Mouse (Mus musculus) embryonic facial prominence, embryonic 10.5 days (tissue): Measurements from ENCODE around the gene Mxd3. TPM values are rescaled to one million over a fixed set of nuclear protein-coding genes. Genes with fewer than 3 reads are reported as not detected.
A peak's percentile ranks its signal among the peaks of the same experiment; 100 is the strongest.

Experiments used
- DNase-seq: peaks from one replicate; pipeline ENCODE4 v3.0.0-alpha.2; 2017; ENCODE audit warnings: low spot score
- H3K27ac ChIP-seq: fragments of 300-500 bp; sonication (generic); replicated peaks from 2 replicates; pipeline ENCODE4 v1.5.1; 2016; ENCODE audit warnings: mild to moderate bottlenecking
- H3K27me3 ChIP-seq: fragments of 300-500 bp; sonication (generic); replicated peaks from 2 replicates; pipeline ENCODE4 v1.6.1; 2016; ENCODE audit warnings: low read depth, mild to moderate bottlenecking; ENCODE audit not compliant: poor library complexity, severe bottlenecking
- H3K36me3 ChIP-seq: fragments of 300-500 bp; sonication (generic); replicated peaks from 2 replicates; pipeline ENCODE4 v1.6.1; 2016; ENCODE audit warnings: mild to moderate bottlenecking, moderate library complexity
- H3K4me1 ChIP-seq: fragments of 300-500 bp; sonication (generic); 2 replicates; pipeline ENCODE4 v1.6.1; 2016
- H3K4me3 ChIP-seq: fragments of 300-500 bp; sonication (generic); 2 replicates; pipeline ENCODE4 v1.5.1; 2016; ENCODE audit warnings: mild to moderate bottlenecking, moderate library complexity
- H3K9me3 ChIP-seq: fragments of 300-500 bp; sonication (generic); 2 replicates; pipeline ENCODE4 v1.6.1; 2016; ENCODE audit warnings: mild to moderate bottlenecking
- WGBS: fragments of 180-500 bp; shearing (Covaris S2); methylation state at CpG from one replicate; pipeline ENCODE4 v1.1.7; 2016; 5-methylcytosine and 5-hydroxymethylcytosine counted together
- polyA plus RNA-seq: library from polyadenylated mRNA; unstranded; fragments of >200 nt; fragmentation: Nextera tagmentation; extraction: Ambion mirVana; gene quantifications from 2 replicates; pipeline ENCODE4 v1.2.1, GENCODE M21; 2016

Mxd3 gene
- polyA plus RNA-seq, 1 experiment from 2014 or later: 20.9 TPM

DNA sequence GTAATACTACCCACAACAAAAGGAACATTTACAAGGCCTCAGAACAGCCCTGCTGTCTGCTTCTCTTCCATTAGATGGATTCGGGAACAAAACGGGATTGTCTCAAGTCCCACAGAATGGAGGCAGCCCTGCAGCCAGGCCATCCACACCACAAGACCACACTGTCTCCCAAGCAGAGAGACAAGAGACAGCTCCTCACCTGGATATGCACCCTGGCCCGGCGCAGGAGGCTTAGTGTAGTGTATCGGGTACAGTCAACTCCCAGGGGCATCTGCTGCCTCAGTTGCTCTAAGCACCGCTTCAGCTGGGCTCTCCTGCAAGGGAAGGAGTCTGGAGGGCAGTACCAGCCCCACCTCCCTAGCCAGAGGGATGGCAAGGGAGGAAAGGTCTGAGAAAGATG lies 1.5 kb downstream of the Mxd3 start:
- H3K27me3 ChIP-seq: peaks cover 10% of the 10 kb centered on the region; the same call in 1 of the 2 replicates
- DNase-seq: no peak
- peak overlapping the region; percentile 74 for H3K4me3 ChIP-seq
- no peaks in the 10 kb centered on the region for H3K9me3 ChIP-seq
- no peak overlapping the region for H3K27ac ChIP-seq
- peaks cover 41% of the 10 kb centered on the region for H3K36me3 ChIP-seq
- H3K4me1 ChIP-seq: peaks cover 54% of the 10 kb centered on the region
- 84% methylated on average over 6 of the region's 6 CpGs for WGBS

DNA sequence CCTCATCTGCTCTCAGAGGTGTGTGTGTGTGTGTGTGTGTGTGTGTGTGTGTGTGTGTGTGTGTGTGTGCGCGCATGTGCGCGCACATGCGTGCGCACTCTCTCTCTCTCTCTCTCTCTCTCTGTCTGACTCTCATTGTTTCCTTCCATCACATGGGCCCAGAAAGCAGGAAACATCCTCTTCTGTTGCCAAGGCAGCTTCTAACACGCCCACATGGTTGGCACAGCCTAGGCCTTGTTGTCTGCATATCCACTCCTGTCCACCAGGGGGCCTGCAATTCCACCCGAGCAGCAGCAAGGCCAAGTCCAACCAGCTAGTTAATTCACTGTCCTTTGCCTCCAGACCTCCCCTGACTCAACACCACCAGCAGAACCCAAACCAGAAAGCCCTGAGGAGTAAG lies 2.0 kb downstream of the Mxd3 start:
- Histone ChIP-seq H3K27me3 (peaks cover 10% of the 10 kb centered on the region; the same call in 1 of the 2 replicates), H3K9me3 (no peaks in the 10 kb centered on the region), H3K27ac (peak overlapping the region; percentile 51), H3K4me3 (peak overlapping the region; percentile 74; the same call in 1 of the 2 replicates), H3K4me1 (peaks cover 60% of the 10 kb centered on the region), H3K36me3 (peaks cover 45% of the 10 kb centered on the region)
- 50% methylated on average over 8 of the region's 8 CpGs for WGBS
- DNase-seq: peak; percentile 87

DNA sequence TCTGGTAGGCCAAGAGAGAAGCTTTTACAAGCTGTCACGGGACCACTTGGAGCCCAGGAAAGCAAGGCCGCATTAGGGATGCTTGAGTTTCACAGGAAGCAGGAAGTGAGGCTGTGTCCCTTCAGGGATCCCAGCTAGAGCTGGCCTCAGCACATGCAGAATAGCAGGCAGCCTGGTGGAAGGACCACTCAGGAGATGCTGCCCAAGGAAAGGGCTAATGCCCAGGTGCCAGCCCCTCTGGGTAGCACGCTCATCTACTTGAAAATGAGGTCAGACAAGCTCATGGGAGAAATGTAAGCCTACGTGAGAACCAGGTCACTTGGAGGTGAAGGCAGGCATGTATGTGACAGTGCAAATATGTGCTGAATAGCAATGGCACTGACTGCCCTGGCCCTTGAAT lies 2.5 kb downstream of the Mxd3 start:
- Histone ChIP-seq H3K27ac (peak overlapping the region; percentile 40; the same call in 1 of the 2 replicates), H3K9me3 (no peaks in the 10 kb centered on the region), H3K4me1 (peaks cover 62% of the 10 kb centered on the region), H3K27me3 (peaks cover 10% of the 10 kb centered on the region; the same call in 1 of the 2 replicates), H3K4me3 (no peak overlapping the region), H3K36me3 (peaks cover 45% of the 10 kb centered on the region)
- WGBS: 58% methylated on average over 4 of the region's 4 CpGs
- no peak for DNase-seq

DNA sequence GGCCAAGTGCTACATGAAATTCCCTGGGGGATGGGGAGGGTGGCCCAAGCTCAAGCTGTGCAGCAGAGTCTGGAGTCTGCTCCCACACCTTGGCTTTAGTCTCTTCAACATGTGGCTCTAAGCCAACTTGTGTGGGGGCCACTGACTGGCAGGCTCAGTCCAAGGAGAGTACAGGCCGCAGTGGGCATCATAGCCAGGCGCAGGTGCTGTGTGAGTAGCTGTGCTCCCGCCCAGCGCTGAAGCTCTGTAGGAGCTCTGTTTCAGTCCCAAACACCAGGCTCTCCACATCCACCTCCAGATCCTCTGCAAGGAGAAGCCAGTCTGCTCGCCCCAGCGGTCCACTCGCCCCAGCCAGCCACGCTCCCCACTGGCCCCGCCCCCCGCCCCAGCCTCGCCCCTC lies 4.0 kb downstream of the Mxd3 start:
- H3K36me3 ChIP-seq: peaks cover 49% of the 10 kb centered on the region
- no peaks in the 10 kb centered on the region for H3K9me3 ChIP-seq
- 84% methylated on average over 11 of the region's 11 CpGs for WGBS
- H3K4me3 ChIP-seq: no peak overlapping the region
- H3K4me1 ChIP-seq: peaks cover 62% of the 10 kb centered on the region
- DNase-seq: no peak
- H3K27me3 ChIP-seq: peaks cover 10% of the 10 kb centered on the region; the same call in 1 of the 2 replicates
- no peak overlapping the region for H3K27ac ChIP-seq

DNA sequence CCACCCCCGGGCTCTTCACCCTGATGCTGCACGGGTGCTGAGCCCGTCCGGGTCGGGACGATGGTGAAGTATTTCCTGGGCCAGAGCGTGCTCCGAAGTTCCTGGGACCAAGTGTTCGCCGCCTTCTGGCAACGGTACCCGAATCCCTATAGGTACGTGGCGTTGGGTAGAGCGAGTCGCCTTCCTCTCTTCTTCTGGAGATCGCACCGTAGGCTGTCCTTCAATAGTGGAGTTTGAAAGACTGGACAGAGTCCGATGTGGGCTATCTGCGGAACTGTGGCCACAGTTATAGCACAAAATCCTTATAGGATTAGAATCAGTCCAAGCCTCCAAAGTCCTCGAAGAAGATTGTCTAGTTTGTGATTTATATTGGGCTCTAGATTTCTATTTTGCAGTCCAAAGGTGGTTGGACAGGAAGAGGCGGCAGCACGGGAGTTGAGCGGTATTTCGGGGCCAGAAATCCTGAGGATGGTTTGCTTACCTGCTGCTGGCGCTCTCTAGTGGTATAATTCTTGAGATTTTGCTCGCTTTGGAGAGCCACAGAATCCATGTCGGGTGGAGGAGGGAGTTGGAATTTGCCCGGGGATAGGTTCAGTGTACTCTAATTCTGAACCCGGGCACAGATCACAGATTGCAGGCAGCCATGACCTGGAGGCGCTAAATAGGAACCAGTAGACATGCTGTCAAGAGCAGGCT lies 7.3 kb downstream of the Mxd3 start:
- Histone ChIP-seq H3K27ac (peak overlapping the region; percentile 92), H3K9me3 (no peaks in the 10 kb centered on the region), H3K4me1 (peaks cover 38% of the 10 kb centered on the region), H3K4me3 (peak overlapping the region; percentile 90), H3K36me3 (peaks cover 81% of the 10 kb centered on the region), H3K27me3 (no peaks in the 10 kb centered on the region)
- peak; percentile 54 for DNase-seq
- WGBS: 2% methylated on average over 31 of the region's 31 CpGs

DNA sequence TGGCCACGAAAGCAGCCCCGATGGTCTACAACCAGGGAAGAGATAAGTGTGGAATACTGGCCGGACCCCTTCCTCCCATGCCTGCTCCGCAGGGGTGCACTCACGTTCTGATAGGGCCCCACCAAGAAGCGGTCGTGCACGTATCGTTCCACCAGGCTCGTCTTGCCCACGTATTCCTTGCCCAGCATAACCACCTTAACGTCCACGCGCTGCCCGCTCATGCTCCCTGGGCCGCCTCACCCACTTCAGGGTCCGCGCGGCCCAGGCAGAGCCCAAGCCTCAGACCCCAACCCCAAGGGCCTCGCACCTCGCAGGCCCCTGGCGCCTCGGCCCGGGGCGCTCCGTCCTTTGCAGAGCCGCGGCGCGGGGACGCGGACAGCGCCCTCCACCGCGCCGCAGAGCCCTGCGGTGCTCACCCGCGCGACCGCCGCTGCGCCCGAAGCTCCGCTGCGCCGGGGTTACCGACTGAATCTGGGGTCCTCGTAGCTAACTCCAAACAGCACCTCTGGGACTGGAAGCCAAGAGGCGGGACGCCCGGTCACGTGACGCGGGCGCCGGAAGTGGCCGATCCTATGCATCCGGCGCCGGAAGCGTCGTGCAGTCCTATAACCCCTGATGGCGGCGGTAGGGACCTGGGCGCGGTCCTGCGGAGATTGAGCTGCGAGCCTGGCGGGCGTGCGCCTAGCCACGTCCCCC lies 8.0 kb downstream of the Mxd3 start, which contains the start of gene Rab24:
Gene Rab24 (minus strand): TSS at position 513 of the 696 bp plus-strand sequence.
- Histone ChIP-seq H3K27me3 (no peaks in the 10 kb centered on the region), H3K36me3 (peaks cover 81% of the 10 kb centered on the region), H3K4me3 (peak within 1 kb of the TSS; percentile 90), H3K4me1 (peaks cover 34% of the 10 kb centered on the region), H3K9me3 (no peaks in the 10 kb centered on the region), H3K27ac (peak within 1 kb of the TSS; percentile 92)
- WGBS: under 1% methylated on average over 73 of the region's 73 CpGs
- peak; percentile 93 for DNase-seq

DNA sequence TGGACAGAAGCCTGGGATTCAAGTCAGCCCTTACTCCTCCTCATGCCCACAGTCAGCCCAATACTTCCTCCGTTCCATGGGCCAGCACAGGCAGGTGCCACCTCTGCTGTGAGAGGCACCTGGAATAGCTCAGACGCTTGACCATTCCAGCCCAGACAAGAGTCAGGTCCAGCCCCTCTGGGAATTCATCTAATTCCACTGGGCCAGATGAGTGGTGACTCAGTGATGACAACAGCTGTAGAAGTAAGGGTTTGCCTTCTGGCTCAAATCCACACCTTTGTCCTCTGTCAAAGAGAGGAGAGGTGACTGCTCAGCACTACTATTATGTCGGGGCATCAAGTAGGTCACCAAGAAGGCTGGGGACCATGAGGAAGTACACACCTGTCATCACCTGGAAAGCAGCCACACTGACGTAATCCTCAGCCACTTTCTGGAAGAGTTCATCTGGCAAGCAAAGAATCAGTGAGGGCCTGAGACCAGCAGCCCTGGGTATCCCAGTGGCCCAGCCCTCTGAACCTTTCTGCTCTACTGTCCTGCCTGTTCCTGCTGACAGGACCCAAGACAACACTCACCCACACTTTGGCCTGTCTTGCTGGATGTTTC lies 9.6 kb downstream of the Mxd3 start, which contains the start of gene Prelid1:
Gene Prelid1 (plus strand): TSS at position 570 of the 603 bp plus-strand sequence.
- no peak for DNase-seq
- no peaks in the 10 kb centered on the region for H3K27me3 ChIP-seq
- WGBS: 86% methylated on average over 4 of the region's 4 CpGs
- H3K9me3 ChIP-seq: no peaks in the 10 kb centered on the region
- peak within 1 kb of the TSS; percentile 92 for H3K27ac ChIP-seq
- H3K36me3 ChIP-seq: peaks cover 81% of the 10 kb centered on the region
- peaks cover 34% of the 10 kb centered on the region for H3K4me1 ChIP-seq
- H3K4me3 ChIP-seq: peak within 1 kb of the TSS; percentile 90

DNA sequence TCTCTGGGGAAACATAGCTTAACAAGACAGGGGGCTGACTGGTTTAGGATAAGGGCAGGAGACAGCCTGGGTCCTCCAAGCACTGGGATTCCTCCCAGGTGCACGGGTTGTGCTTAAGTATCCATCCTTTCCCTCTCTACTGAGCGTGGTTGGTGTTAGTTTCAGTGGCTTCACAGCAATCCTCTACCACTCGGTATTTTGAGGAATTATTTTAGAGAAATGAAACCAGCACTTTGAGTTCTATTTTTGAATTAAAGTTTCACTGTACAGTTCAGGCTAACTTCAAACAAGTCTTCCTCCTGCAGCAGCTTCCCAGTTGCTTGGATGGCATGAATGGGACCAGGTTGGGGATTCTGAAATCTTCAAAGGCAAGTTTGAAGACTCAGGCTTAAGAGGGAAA lies 11.3 kb downstream of the Mxd3 start:
- H3K27ac ChIP-seq: no peak overlapping the region
- no peak for DNase-seq
- no peaks in the 10 kb centered on the region for H3K27me3 ChIP-seq
- no peak overlapping the region for H3K4me3 ChIP-seq
- 86% methylated on average over 3 of the region's 3 CpGs for WGBS
- H3K9me3 ChIP-seq: no peaks in the 10 kb centered on the region
- peaks cover 26% of the 10 kb centered on the region for H3K4me1 ChIP-seq
- peaks cover 81% of the 10 kb centered on the region for H3K36me3 ChIP-seq

DNA sequence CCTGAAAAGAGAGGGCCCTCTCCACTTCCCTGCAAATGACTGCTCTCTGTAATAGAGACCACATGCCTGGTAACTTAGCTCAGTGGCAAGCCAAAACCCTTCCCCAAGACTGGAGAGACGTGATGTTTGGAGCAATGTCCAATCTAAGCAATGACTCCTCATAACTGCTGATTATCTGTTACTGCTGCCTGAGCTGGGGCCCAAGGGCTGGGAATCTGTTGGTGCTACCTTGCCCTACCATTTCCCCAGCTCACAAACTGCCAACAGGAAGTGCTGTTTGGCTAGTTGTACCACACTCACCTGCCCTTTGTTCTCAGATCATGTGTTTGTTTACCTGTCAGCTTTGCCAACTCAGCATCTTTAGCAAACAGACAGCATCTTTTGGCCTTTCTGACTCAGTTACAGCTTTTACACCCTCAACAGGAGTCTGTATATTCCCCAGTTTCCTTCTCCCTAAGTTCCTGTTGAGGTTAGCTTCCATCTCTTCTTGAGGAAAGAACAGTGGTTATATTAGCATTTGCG lies 14.7 kb downstream of the Mxd3 start:
- H3K27me3 ChIP-seq: no peaks in the 10 kb centered on the region
- no peak overlapping the region for H3K27ac ChIP-seq
- no peaks in the 10 kb centered on the region for H3K9me3 ChIP-seq
- no peak overlapping the region for H3K4me3 ChIP-seq
- no peak for DNase-seq
- WGBS: 80% methylated on average over 2 of the region's 2 CpGs
- no peaks in the 10 kb centered on the region for H3K4me1 ChIP-seq
- peaks cover 100% of the 10 kb centered on the region for H3K36me3 ChIP-seq

DNA sequence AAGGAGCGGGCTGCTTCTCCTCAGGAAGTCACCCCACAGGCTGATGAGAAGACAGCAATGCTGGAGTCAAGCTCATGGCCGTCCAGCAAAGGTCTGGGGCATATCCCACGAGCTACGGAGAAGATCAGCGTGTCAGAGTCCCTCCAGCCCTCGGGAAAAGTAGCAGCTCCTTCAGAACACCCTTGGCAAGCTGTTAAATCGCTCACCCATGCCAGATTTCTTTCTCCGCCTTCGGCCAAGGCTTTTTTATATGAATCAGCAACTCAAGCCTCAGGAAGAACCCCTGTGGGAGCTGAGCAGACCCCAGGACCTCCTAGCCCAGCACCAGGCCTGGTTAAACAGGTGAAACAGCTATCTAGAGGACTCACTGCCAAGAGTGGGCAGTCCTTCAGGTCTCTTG lies 16.6 kb downstream of the Mxd3 start:
- H3K27me3 ChIP-seq: no peaks in the 10 kb centered on the region
- 92% methylated on average over 9 of the region's 9 CpGs for WGBS
- no peak for DNase-seq
- no peak overlapping the region for H3K4me3 ChIP-seq
- no peaks in the 10 kb centered on the region for H3K9me3 ChIP-seq
- H3K4me1 ChIP-seq: no peaks in the 10 kb centered on the region
- peaks cover 100% of the 10 kb centered on the region for H3K36me3 ChIP-seq
- no peak overlapping the region for H3K27ac ChIP-seq

DNA sequence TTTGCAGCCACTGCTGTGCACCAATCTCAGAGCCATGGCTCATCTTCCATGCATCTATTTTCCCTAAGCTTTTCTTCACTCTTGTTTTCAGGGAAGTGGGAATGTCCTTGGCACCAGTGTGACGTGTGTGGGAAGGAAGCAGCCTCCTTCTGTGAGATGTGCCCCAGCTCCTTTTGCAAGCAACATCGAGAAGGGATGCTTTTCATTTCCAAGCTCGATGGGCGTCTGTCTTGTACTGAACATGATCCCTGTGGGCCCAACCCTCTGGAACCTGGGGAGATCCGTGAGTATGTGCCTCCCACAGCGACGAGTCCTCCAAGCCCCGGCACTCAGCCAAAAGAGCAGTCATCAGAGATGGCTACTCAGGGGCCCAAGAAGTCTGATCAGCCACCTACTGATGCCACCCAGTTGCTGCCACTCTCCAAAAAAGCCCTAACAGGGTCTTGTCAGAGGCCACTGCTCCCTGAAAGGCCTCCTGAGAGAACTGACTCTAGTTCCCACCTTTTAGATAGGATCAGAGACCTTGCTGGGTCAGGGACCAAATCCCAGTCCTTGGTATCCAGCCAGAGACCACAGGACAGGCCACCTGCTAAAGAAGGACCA lies 17.5 kb downstream of the Mxd3 start:
- DNase-seq: no peak
- 92% methylated on average over 8 of the region's 8 CpGs for WGBS
- H3K9me3 ChIP-seq: no peaks in the 10 kb centered on the region
- peaks cover 100% of the 10 kb centered on the region for H3K36me3 ChIP-seq
- no peaks in the 10 kb centered on the region for H3K4me1 ChIP-seq
- H3K27ac ChIP-seq: no peak overlapping the region
- no peak overlapping the region for H3K4me3 ChIP-seq
- H3K27me3 ChIP-seq: no peaks in the 10 kb centered on the region

DNA sequence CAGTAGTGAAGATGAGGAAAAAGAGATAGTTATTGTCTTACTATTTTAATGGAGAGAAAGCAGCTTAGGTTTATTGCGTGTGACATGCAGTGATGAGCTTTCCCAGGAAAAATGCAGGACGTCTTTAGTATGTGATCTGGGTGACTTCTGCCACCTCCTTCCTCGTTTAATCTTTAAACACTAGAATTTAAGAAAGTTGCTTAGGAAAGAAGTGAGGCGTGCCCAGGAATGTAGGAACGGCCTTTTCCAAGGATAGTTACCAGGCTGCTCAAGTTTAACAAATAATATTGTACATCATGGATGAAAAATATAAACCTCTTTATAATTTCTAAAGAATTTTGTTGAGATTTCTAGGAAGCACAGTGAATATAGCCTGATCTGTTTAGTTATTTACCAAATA lies 28.7 kb downstream of the Mxd3 start:
- Histone ChIP-seq H3K27ac (no peak overlapping the region), H3K27me3 (no peaks in the 10 kb centered on the region), H3K4me3 (no peak overlapping the region), H3K36me3 (peaks cover 100% of the 10 kb centered on the region), H3K9me3 (no peaks in the 10 kb centered on the region), H3K4me1 (no peaks in the 10 kb centered on the region)
- 91% methylated on average over 5 of the region's 5 CpGs for WGBS
- DNase-seq: no peak
